Mouse (Mus musculus): ENCODE measurements around the gene Xpot. TPM values are rescaled to one million over a fixed set of nuclear protein-coding genes. Genes with fewer than 3 reads are reported as not detected.

The Xpot gene
- polyA plus RNA-seq, 1 experiment from 2014 or later: 28.1 TPM

- H3K36me3 ChIP-seq (replicated peaks): peaks cover 91% of the 10 kb centered on the region
- no peak overlapping the region for H3K4me3 ChIP-seq (replicated peaks)
- no peaks in the 10 kb centered on the region for H3K4me1 ChIP-seq (replicated peaks)
- H3K4me2 ChIP-seq: no peak overlapping the region
- no peak overlapping the region for H3K27ac ChIP-seq (replicated peaks)
- H3K27me3 ChIP-seq: no peaks in the 10 kb centered on the region
- H3K9ac ChIP-seq: no peak overlapping the region
- H3K9me3 ChIP-seq (replicated peaks): no peaks in the 10 kb centered on the region
- ATAC-seq (ENCODE audit: insufficient read depth): no peak
- WGBS (ENCODE audit: insufficient replicate concordance): 80% methylated on average over 13 of the region's 13 CpGs
These were observed 10.8 kb downstream of the Xpot start for GRCm38 (mm10) chr10:121615146-121615870.

- Histone ChIP-seq H3K36me3 (replicated peaks) (peaks cover 89% of the 10 kb centered on the region), H3K9ac (no peak overlapping the region), H3K9me3 (replicated peaks) (no peaks in the 10 kb centered on the region), H3K27me3 (no peaks in the 10 kb centered on the region), H3K4me1 (replicated peaks) (no peaks in the 10 kb centered on the region), H3K27ac (replicated peaks) (no peak overlapping the region), H3K4me2 (no peak overlapping the region), H3K4me3 (replicated peaks) (no peak overlapping the region)
- ATAC-seq (ENCODE audit: insufficient read depth): no peak
- WGBS (ENCODE audit: insufficient replicate concordance): 42% methylated on average over 13 of the region's 13 CpGs
These were observed 12.6 kb downstream of the Xpot start for GRCm38 (mm10) chr10:121613570-121613969.

GRCm38 (mm10) chr10:121612448-121612847 lies 13.7 kb downstream of the Xpot start:
- Histone ChIP-seq H3K36me3 (replicated peaks) (peaks cover 89% of the 10 kb centered on the region), H3K9ac (no peak overlapping the region), H3K4me3 (replicated peaks) (no peak overlapping the region), H3K4me2 (no peak overlapping the region), H3K4me1 (replicated peaks) (no peaks in the 10 kb centered on the region), H3K27ac (replicated peaks) (no peak overlapping the region), H3K9me3 (replicated peaks) (no peaks in the 10 kb centered on the region), H3K27me3 (no peaks in the 10 kb centered on the region)
- ATAC-seq (ENCODE audit: insufficient read depth): no peak
- 80% methylated on average over 6 of the region's 6 CpGs for WGBS (ENCODE audit: insufficient replicate concordance)

GRCm38 (mm10) chr10:121611587-121611986 lies 14.5 kb downstream of the Xpot start:
- H3K9ac ChIP-seq: no peak overlapping the region
- no peak overlapping the region for H3K27ac ChIP-seq (replicated peaks)
- ATAC-seq (ENCODE audit: insufficient read depth): no peak
- no peaks in the 10 kb centered on the region for H3K9me3 ChIP-seq (replicated peaks)
- no peak overlapping the region for H3K4me2 ChIP-seq
- H3K4me1 ChIP-seq (replicated peaks): no peaks in the 10 kb centered on the region
- 72% methylated on average over 10 of the region's 10 CpGs for WGBS (ENCODE audit: insufficient replicate concordance)
- no peaks in the 10 kb centered on the region for H3K27me3 ChIP-seq
- peaks cover 89% of the 10 kb centered on the region for H3K36me3 ChIP-seq (replicated peaks)
- no peak overlapping the region for H3K4me3 ChIP-seq (replicated peaks)

- Histone ChIP-seq H3K27ac (replicated peaks) (no peak overlapping the region), H3K4me1 (replicated peaks) (0 out of 2 replicates have a peak, but pooled peaks cover 4% of the 10 kb centered on the region), H3K4me3 (replicated peaks) (no peak overlapping the region), H3K9me3 (replicated peaks) (no peaks in the 10 kb centered on the region), H3K9ac (no peak overlapping the region), H3K4me2 (no peak overlapping the region), H3K36me3 (replicated peaks) (peaks cover 94% of the 10 kb centered on the region), H3K27me3 (no peaks in the 10 kb centered on the region)
- no peak for ATAC-seq (ENCODE audit: insufficient read depth)
- 89% methylated on average over 10 of the region's 10 CpGs for WGBS (ENCODE audit: insufficient replicate concordance)
These were observed 18.0 kb downstream of the Xpot start for GRCm38 (mm10) chr10:121608177-121608576.

GRCm38 (mm10) chr10:121604632-121605344 lies 21.3 kb downstream of the Xpot start:
- peak; percentile 36; the same call in 1 of the 2 replicates for ATAC-seq (ENCODE audit: insufficient read depth)
- Histone ChIP-seq H3K9ac (no peak overlapping the region), H3K36me3 (replicated peaks) (peaks cover 97% of the 10 kb centered on the region), H3K27ac (replicated peaks) (no peak overlapping the region), H3K4me3 (replicated peaks) (no peak overlapping the region), H3K4me2 (no peak overlapping the region), H3K9me3 (replicated peaks) (no peaks in the 10 kb centered on the region), H3K4me1 (replicated peaks) (0 out of 2 replicates have a peak, but pooled peaks cover 4% of the 10 kb centered on the region), H3K27me3 (no peaks in the 10 kb centered on the region)
- WGBS (ENCODE audit: insufficient replicate concordance): 78% methylated on average over 13 of the region's 13 CpGs

GRCm38 (mm10) chr10:121603556-121603955 lies 22.6 kb downstream of the Xpot start:
- Histone ChIP-seq H3K9me3 (replicated peaks) (no peaks in the 10 kb centered on the region), H3K4me1 (replicated peaks) (0 out of 2 replicates have a peak, but pooled peaks cover 4% of the 10 kb centered on the region), H3K36me3 (replicated peaks) (peaks cover 100% of the 10 kb centered on the region), H3K27me3 (no peaks in the 10 kb centered on the region), H3K4me3 (replicated peaks) (no peak overlapping the region), H3K9ac (no peak overlapping the region), H3K4me2 (no peak overlapping the region), H3K27ac (replicated peaks) (no peak overlapping the region)
- WGBS (ENCODE audit: insufficient replicate concordance): 83% methylated on average over 4 of the region's 4 CpGs
- ATAC-seq (ENCODE audit: insufficient read depth): no peak

- no peak for ATAC-seq (ENCODE audit: insufficient read depth)
- Histone ChIP-seq H3K27me3 (no peaks in the 10 kb centered on the region), H3K4me1 (replicated peaks) (0 out of 2 replicates have a peak, but pooled peaks cover 4% of the 10 kb centered on the region), H3K9me3 (replicated peaks) (no peaks in the 10 kb centered on the region), H3K9ac (no peak overlapping the region), H3K4me2 (no peak overlapping the region), H3K4me3 (replicated peaks) (no peak overlapping the region), H3K36me3 (replicated peaks) (peaks cover 99% of the 10 kb centered on the region), H3K27ac (replicated peaks) (no peak overlapping the region)
- 82% methylated on average over 6 of the region's 6 CpGs for WGBS (ENCODE audit: insufficient replicate concordance)
These were observed 24.9 kb downstream of the Xpot start for GRCm38 (mm10) chr10:121601272-121601671.

GRCm38 (mm10) chr10:121596580-121596979 lies 29.6 kb downstream of the Xpot start:
- Histone ChIP-seq H3K4me2 (no peak overlapping the region), H3K27ac (replicated peaks) (0 out of 2 replicates have a peak overlapping the region, but pooled peaks have one; percentile 24), H3K4me1 (replicated peaks) (no peaks in the 10 kb centered on the region), H3K4me3 (replicated peaks) (no peak overlapping the region), H3K36me3 (replicated peaks) (peaks cover 91% of the 10 kb centered on the region), H3K9ac (no peak overlapping the region), H3K9me3 (replicated peaks) (no peaks in the 10 kb centered on the region), H3K27me3 (no peaks in the 10 kb centered on the region)
- 34% methylated on average over 9 of the region's 9 CpGs for WGBS (ENCODE audit: insufficient replicate concordance)
- ATAC-seq (ENCODE audit: insufficient read depth): peak; percentile 33; the same call in 1 of the 2 replicates

- Histone ChIP-seq H3K4me1 (replicated peaks) (peaks cover 12% of the 10 kb centered on the region), H3K9ac (no peak overlapping the region), H3K27ac (replicated peaks) (peak overlapping the region; percentile 29; the same call in 1 of the 2 replicates), H3K36me3 (replicated peaks) (peaks cover 46% of the 10 kb centered on the region), H3K4me3 (replicated peaks) (no peak overlapping the region), H3K27me3 (no peaks in the 10 kb centered on the region), H3K4me2 (no peak overlapping the region), H3K9me3 (replicated peaks) (no peaks in the 10 kb centered on the region)
- no peak for ATAC-seq (ENCODE audit: insufficient read depth)
- 58% methylated on average over 14 of the region's 14 CpGs for WGBS (ENCODE audit: insufficient replicate concordance)
These were observed 35.0 kb downstream of the Xpot start for GRCm38 (mm10) chr10:121591106-121591505.

GRCm38 (mm10) chr10:121587371-121587840 lies 38.7 kb downstream of the Xpot start:
- ATAC-seq (ENCODE audit: insufficient read depth): no peak
- peaks cover 43% of the 10 kb centered on the region for H3K4me1 ChIP-seq (replicated peaks)
- H3K9ac ChIP-seq: peak overlapping the region; percentile 92
- H3K9me3 ChIP-seq (replicated peaks): no peaks in the 10 kb centered on the region
- peaks cover 34% of the 10 kb centered on the region for H3K36me3 ChIP-seq (replicated peaks)
- H3K27ac ChIP-seq (replicated peaks): peak overlapping the region; percentile 86
- no peaks in the 10 kb centered on the region for H3K27me3 ChIP-seq
- WGBS (ENCODE audit: insufficient replicate concordance): 48% methylated on average over 6 of the region's 6 CpGs
- peak overlapping the region; percentile 94 for H3K4me3 ChIP-seq (replicated peaks)
- peak overlapping the region; percentile 77 for H3K4me2 ChIP-seq
